Mouse (Mus musculus) adrenal gland, adult 8-10 months (tissue): ENCODE results near the gene Cd86. TPM values are rescaled to one million over a fixed set of nuclear protein-coding genes. Genes with fewer than 3 reads are reported as not detected.

ENCODE experiments used
- DNase-seq: peaks from one replicate; pipeline ENCODE4 v3.0.0; 2022
- total RNA-seq, 4 experiments: library from RNA; stranded (reverse); gene quantifications; 2 replicates each; pipeline ENCODE4 v1.2.4; 2022

Gene Cd86
- total RNA-seq: 1 to 10 TPM; 1.3 to 3.3 (median 2.3) TPM

DNA sequence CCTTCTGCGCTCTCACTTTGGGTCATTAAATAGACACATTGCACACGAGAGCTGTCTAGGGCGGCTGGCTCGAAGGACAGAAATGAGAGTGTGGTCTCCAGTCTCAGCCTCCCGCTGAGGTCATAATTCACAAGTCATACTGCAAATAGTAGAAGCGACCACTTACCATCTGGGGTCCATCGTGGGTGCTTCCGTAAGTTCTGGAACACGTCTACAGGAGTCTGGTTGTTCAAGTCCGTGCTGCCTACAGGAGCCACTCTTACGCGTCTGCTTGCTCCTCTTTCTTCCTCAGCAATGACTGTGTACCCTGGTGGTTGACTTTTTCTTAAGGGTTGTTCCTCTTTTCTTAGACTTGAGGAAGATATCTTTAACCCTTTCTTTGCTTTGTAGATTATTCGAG is at the start of gene Cd86:
Cd86 (minus strand) TSS at position 300 of the 400 bp plus-strand sequence.
- no peak for DNase-seq

DNA sequence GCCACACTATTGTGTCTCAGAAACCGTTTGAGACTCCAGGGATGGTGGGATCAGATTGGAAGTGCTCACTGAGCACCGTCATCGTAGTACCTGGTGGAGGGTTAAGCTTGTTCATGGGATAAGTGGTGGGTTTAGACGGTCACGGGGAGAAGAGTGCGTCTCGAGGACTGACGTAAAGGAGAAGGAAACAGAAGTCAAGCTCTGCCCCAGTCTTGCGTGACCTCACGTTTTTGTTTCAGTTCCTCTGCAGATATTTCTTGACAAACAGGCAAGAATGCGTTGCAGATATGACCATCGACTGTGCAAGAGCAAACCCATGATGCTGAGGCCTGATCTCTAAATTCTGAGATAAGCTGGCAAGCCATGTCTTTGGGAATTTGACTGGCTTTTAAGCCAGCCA is 45.9 kb upstream of the Cd86 start:
- no peak for DNase-seq

DNA sequence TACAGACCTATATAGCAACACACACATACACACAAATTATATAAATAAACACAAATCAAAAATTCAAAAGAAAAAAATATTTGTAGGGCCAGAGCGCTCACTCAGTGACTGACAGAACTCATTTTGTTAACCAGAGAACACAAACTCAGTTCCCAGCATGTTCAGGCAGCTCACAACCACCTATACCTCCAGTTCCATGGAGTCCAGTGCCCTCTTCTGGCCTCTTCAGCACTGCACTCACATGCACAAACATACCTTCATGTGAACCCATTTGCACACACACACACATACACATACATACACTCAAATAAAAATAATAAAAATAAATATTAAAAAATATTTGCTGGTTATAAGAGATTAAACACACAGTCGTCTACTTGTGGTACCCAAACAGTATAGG is 44.9 kb upstream of the Cd86 start:
- DNase-seq: no peak

DNA sequence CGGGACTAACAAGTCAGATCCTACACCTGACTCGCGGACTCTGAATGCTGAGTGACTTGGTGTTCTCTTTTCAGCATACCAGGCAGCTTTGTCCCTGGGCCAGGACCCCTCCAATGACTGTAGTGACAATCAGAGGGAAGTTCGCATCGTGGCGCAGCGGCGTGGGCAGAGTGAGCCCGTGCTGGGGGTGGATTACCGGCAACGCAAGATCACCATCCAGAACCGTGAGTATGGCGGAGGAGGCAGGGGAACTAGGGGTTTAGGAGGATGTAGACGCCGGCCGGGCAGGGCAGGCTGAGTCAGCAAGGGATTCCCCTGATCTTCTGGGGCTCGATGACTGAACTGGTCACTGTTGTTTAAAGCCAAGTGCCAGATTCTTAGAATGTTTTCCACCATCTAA is 43.5 kb upstream of the Cd86 start:
- DNase-seq: no peak

DNA sequence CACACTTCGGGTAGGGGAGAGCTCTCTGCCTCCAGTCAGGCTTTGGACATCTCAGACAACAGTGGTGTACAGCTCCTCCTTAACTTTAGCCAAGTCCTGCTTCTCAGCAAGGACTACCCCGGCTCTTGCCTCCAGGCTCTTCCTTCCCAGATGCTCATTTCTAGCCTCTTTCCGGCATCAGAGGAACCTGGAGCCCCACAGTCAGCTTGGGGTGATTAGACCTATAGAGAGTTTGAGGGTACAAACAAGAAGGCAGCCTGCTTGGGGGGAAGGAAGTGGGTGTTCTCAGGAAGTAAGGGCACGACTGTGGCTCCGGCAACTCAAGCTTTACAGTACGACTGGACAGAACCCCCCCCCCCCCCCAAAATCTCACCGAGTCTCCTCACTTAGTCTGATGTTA is 42.9 kb upstream of the Cd86 start:
- no peak for DNase-seq

DNA sequence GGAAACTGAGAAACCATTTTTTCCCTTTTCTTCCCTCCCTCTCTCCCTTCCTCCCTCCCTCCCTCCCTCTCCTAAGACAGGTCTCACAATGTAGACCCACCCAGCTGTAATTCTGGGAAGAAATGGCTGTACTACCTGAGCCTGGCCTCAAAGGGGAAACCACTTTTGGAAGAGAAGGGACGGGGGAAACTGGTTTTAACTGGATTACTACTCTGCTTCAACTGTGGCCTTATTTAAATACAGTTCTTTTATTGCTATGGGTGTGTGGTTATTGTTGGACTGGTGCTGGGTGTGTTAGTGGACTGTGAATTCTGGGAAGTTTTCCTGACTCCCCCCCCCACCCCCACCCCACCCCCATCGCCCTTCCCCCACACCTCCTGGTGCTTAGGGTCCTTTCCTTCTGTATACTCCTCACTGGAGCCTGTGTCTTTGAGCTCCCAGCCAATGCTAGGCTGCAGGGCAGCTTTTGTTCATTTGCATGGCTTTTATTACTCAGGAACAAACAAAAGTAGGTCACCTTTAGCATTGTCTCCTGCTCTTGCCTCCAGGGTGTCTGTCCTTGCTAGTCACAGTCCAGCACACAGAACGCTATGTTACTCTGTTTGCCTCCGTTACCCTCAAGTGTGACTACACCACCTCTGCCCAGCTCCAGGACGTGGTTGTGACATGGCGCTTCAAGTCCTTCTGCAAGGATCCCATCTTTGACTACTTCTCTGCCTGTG is 42.0 kb upstream of the Cd86 start:
- no peak for DNase-seq

DNA sequence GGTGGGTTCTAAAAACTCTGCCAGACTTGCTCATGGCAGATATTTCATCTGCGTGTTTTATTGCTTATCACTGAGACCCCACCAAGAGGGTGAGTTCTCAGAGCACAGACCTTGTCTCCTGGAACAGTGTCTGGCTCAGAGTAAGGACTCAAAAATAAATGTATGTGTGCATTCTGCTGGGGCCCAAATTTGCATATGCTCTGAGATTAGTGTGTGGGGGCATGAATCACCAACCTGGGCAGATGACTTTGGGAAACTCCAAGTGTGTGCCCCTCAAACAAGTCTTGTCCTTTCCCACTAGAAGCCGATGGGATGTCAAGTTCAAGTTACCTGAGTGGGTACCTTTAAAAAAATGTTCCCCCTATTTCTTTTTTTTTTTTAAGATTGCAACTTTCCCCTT is 34.6 kb upstream of the Cd86 start:
- DNase-seq: no peak

DNA sequence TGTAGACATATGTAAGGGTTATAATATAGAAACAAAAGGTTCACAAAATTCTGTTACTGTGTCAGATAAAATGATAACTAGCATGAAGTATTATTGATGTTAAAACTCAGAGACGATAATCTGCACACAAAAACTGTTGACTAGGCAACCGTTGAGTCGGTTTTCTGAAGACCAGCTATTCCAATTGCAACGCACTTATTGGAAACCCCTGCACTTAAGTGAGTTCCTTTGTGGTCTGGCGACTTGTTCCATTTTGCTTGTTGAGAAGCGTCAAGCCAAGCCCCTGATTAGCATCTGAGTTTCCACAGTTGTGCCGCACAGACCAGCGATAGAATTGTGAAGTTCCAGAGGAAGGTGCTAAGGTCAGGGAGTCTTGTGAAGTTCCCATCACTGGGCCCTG is 31.4 kb upstream of the Cd86 start:
- no peak for DNase-seq

DNA sequence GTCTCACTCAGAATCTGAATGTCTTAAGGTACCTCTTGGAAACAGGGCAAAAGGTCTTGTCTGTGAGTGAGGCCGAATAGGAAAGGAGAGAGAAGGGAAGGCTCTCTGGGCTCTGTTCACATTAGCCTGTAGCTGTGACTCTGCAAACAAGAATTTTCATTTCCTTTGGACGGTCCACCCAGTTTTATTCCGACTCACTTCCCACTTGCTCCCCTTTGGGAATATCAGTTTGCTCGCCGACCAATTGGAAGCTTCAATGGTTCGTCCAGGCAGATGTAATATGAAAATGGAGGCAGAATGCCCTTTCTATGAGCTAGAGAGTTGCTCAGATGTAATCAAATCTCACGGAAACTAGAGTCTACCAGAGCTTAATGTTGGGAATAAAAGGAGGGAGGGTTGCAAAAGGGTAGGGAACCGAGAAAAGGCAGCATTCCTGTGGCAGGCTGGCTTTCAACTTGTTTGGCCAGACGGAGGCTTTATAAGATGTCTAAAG is 29.0 kb upstream of the Cd86 start:
- DNase-seq: no peak

DNA sequence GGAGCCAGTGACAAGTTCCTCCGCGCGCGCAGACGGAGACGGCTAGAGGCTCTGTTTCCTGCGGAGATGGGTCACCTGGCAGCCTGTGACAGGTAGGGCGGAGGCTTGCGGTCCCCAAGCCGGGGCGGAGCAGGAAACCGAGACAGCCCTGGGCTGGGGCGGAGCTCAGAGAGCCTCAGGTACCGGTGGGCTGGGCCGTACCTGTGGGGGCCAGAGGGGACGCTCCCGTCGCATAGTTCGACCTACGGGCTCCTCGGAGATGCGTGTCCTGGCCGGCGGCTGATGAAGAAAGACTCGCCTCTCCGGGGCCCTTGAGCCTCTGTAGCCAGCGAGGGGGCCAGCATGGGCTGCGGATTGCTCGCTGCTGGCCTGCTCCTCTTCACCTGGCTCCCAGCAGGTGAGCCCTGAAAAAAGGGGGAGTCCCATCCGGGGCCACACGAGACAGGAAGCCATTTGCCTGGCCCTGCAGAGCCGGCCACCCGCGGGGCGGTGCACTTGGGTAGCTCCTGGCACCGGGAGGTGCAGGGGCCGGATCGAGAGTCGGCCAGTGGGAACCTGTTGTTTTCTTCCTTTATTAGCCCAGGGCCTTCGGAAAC is 28.0 kb upstream of the Cd86 start, which contains the start of gene Ildr1:
Ildr1 (plus strand) TSS at position 161 of the 596 bp plus-strand sequence.
- DNase-seq: no peak

DNA sequence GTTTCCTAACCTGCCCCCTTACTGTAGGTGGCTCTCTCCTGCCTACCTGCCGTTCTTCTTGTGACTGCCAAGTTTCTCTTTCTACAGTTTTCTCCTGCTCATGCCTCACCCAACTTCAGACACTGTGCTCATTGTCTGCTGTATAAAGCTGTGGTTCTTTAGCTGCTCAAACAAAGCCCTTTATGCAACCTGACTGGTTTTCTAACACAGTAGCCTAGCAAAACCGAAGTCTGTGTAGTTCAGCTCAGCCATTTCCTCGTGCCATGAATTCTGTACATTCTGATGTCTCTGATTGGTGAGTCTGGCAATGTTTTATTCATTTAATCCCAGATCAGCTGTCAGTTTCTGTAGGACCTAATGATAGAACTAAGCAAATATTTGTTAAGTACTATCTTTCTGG is 25.6 kb upstream of the Cd86 start:
- DNase-seq: no peak

DNA sequence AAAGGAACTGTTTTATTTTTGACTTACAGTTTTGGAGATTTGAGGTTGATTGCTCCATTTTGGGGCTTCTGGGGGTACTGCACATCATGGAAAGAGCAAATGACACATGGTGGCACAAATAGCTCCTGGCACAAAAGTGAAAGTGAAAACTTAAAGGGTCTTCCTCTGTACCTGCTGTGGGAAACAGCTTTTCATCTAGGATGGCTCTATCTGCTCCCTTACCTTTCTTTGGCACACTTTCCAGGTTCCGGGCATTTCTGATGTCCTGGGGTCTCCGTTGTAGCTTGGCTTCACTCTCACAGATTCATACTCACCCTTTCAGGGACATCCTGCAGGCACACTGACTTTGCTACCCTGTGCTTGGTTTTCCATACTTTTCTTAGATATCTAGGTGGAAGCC is 22.2 kb upstream of the Cd86 start:
- DNase-seq: no peak

DNA sequence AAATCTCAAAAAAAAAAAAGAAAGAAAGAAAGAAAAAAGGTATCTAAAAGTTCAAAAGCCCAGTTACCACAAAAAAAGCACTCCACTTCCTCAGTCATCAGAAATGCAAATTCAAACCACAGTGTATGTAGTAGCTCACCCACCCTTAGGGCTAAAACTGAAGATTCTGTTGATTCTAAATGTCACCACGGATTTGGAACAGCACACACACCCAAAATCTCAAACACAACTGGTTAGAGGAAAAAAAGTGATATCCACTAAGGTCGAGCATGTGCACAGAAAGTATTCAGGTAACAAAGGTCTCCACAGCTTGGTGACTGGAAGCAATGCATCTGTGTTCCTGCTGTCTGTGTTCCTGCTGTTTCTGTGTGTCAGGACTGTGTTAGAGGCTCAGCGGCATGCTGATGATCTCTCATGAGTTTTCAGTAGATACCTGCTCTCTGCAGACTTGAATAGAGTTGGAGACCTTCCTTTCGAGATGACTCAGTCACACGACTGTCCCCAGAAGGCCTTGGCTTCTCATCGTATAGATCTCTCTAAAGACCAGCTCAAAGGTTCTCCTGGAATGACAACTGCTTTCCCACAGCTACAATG is 18.5 kb upstream of the Cd86 start:
- no peak for DNase-seq

DNA sequence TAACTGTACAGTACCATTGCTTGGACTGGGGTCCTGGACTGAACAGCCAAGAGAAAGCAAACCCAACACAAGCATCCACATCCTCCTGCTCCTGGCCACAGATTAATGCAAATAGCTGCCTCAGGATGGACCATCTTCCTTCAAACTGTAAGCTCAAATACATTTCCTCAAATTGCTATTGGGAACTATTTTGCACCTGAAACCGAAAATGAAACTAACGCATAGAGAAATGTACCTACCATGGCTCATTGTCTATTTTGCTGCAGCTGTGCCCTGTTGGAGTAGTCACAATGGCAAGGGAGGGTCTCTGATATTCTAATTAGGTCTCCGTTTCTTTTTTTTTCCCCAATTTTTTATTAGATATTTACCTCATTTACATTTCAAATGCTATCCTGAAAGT is 15.9 kb upstream of the Cd86 start:
- no peak for DNase-seq

DNA sequence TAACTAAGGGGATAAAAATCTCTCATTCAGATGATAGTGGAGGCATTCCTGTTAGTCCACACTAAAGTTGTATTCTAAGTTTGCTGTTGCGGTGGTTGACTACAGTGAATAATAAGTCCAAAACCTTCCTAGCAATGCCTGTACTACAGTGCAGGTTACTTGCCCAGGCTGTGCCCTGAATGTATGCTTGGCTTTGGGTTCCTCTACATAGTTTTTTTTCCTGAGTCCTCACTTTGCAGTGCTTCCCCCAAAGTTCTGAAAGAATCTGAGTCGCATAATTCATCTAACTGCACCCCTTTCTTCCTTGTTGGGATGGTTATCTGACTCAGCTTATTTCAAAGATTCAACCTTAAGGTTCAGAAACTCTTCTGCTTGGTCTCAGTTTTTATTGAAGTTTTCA is 10.0 kb upstream of the Cd86 start:
- DNase-seq: no peak

DNA sequence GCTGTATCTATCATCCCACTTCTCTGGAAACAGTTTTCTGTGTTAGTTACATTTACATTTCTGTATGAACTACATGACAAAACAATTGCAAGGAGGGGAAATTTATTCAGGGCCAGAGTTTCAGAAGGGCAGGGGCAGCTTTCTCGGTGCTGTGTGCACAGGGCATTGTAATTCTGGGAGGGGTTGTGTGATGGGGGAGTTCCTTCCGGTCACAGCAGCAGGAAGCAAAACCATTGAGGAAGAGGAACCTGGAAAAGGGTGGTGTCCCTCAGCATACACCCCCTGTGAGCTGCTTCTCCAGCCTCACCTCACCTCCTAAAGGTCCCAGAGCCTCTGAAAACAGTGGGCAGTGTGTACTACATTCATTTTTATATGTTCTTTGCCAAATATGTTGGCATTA is 9.4 kb upstream of the Cd86 start:
- no peak for DNase-seq

DNA sequence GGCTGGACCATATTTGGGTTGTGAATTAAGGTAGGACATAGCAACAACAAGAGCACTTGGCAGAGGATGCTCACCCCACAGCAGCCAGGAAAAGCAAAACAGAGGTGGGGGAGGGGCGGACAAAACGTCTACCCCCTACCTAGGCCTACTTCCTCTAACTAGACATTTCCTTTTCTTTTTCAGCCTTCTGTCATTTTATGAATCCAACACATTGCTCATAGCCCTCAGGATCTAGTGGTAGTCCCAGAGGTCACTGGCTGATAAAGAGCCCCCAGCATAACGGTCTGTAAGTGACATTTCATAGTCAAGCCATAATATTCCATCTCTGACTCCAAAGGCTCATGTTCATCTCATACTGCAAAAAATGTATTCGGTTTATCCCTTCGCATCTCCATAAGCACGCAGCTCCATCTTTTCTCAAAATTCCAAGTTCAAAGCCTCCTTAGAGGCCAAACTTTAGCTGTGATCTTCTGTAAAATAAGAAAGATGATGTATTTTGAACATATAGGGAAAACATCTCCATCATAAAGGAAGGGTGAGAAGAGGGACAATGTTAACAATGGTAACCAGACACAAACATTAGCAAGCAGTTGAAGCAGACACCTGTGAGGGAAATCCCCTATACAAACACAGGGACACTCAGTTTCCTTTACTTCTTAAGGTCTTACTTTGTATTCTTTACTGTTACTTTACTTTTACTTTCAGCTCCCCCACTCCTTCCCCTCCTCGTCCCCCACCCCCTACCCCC is 8.8 kb upstream of the Cd86 start:
- no peak for DNase-seq

DNA sequence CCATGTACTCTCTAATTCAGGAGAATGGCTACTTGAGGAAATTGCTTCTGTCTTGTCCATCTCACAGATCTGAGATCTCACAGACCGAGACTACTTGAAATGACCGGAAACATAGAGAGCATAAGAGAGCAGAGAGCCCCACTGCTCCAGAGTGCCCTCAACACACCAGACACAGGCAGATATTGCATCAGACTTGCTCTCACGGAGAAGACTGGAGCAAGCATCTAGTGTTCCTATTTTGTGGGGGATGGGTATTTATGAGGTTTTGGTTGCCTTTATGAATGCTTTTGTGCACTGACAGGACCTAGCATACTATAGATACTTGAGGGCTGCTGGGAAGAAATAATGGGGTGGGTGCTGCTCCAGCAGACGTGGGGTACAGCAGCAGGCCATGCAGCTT is 7.3 kb upstream of the Cd86 start:
- DNase-seq: no peak

DNA sequence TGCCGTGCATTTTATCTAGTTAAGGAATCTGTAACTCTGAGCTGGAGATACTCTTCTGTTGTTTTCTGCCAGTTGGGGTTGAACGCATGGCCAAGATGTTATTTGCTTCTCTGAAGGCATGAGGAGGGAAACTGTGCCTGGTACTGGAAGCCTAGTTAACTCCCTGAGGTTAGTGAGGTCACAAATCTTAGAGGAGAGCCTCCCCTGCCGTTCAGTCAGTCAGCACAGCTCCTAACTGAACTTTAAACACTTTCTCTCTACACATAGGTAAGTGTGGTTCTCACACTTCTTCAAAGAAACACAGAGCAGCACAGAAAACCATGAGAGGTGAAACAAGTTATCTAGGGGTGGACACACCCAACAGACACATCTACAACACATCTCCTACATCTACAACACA is 4.7 kb upstream of the Cd86 start:
- DNase-seq: no peak

DNA sequence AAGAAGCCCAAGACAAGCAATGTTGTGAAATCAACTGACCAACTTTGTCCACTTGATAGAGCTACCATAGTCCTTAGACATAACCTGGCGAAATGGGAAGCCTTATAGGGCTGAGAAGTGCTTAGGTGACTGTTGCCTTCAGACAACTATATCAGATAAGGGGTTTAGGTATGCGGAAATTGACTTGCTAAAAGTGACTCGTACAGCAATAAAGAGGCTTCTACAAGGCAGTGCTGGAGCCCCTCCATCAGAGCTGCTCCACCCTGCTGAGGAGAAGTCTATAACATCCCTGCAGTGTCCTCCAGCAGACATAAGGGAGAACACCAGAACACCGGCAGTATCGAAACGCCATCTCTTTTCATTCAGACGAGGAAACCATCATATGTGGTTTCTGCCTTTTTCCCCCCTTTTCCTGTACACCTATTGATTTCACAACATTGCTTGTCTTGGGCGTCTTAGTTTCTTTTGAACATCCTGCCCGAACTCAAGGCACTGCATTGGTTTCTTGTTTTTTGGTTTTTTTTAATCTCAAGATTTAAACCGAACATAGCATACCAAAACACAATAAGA is 652 bp upstream of the Cd86 start:
- DNase-seq: no peak

DNA sequence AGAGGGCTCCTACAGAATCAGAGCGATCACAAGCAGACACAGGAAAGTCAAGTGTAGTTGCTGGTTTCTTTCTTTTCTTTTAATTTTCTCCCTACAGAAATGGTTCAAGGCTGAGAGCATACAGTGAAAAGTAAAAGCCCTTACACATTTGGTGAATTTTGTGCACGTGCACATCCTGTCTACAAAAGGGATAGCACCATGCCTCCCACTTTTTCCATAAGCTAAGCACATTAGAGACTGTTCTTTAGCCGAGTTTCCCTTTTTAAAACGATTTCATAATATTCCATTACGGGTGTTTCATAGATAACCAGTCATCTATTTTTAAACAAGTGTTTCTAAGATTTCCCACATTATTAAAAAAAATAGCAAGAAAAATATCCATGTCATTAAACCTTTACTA is 2.4 kb downstream of the Cd86 start:
- DNase-seq: no peak

DNA sequence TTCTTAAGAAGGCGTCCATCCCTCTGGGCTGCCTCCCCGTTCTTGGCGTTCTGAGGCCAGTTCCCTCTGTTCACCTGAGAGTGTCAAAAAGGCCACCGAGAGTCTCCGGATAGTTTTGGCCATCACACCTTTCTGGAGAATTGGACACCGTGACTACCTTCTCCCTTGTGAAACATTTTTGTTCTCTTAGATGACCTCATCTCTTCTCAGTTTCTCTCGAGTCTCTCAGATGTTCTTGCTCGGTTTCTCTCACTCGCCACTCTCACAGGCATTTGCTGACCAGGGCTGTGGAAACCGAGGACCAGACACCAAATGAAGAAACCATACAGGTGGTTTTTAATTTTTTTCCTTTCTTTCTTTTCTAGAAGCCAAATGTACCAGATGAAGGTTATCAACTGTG is 4.6 kb downstream of the Cd86 start:
- no peak for DNase-seq

DNA sequence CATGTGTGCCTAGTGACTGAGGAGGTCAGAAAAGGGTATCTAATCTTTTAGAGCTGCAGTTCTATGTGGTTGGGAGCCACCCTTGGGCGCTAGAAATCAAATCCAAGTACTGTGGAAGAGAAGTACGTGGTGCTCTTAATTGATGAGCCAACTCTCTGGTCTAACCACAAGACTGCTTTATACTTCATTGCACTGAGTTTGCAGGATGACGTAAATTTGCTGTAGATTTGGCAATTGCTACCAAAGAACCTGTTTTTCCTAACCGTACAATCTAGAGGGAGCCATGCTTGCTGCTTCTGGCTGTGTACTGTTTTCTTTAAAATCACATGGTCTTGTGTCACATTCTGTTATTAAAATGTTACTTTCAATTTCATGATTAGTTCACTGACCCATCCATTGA is 10.0 kb downstream of the Cd86 start:
- no peak for DNase-seq
